Mouse (Mus musculus) embryonic facial prominence, embryonic 11.5 days (tissue): Measurements from ENCODE around the gene Gm38431. TPM values are rescaled to one million over a fixed set of nuclear protein-coding genes. Genes with fewer than 3 reads are reported as not detected.

Source experiments
- ATAC-seq: fragments of 200-750 bp; cut with Nextera tagmentation; replicated peaks from 2 replicates; pipeline ENCODE4 v1.8.0; 2017; ENCODE audit warnings: low read depth; ENCODE audit not compliant: insufficient number of reproducible peaks, low FRiP score, low TSS enrichment
- DNase-seq: peaks from one replicate; pipeline ENCODE4 v3.0.0-alpha.2; 2015; ENCODE audit warnings: low spot score
- H3K27ac ChIP-seq: fragments of 300-500 bp; sonication (generic); replicated peaks from 2 replicates; pipeline ENCODE4 v1.5.1; 2014; ENCODE audit warnings: mild to moderate bottlenecking, low read depth, low read length, control low read depth
- H3K27me3 ChIP-seq: fragments of 300-500 bp; sonication (generic); 2 replicates; pipeline ENCODE4 v1.6.1; 2014; ENCODE audit warnings: mild to moderate bottlenecking, low read length, moderate library complexity, mixed read lengths; ENCODE audit not compliant: control insufficient read depth, insufficient read depth
- H3K36me3 ChIP-seq: fragments of 300-500 bp; sonication (generic); replicated peaks from 2 replicates; pipeline ENCODE4 v1.6.1; 2014; ENCODE audit warnings: low read depth, mild to moderate bottlenecking, low read length, moderate library complexity, mixed read lengths; ENCODE audit not compliant: control insufficient read depth, insufficient read depth
- H3K4me1 ChIP-seq: fragments of 300-500 bp; sonication (generic); 2 replicates; pipeline ENCODE4 v1.6.1; 2014; ENCODE audit warnings: low read length, mixed read lengths; ENCODE audit not compliant: control insufficient read depth, insufficient read depth
- H3K4me2 ChIP-seq: fragments of 300-500 bp; sonication (generic); 2 replicates; pipeline ENCODE4 v1.6.1; 2014; ENCODE audit warnings: low read depth, mild to moderate bottlenecking, control low read depth, low read length, moderate library complexity
- H3K4me3 ChIP-seq: fragments of 300-500 bp; sonication (generic); 2 replicates; pipeline ENCODE4 v1.5.1; 2014; ENCODE audit warnings: low read depth, low read length, control low read depth
- H3K9ac ChIP-seq: fragments of 300-500 bp; sonication (generic); replicated peaks from 2 replicates; pipeline ENCODE4 v1.6.1; 2014; ENCODE audit warnings: mild to moderate bottlenecking, control low read depth, low read length
- H3K9me3 ChIP-seq: fragments of 300-500 bp; sonication (generic); replicated peaks from 2 replicates; pipeline ENCODE4 v1.6.1; 2016; ENCODE audit warnings: mild to moderate bottlenecking, low read length, inconsistent platforms, mixed read lengths; ENCODE audit not compliant: control insufficient read depth
- WGBS: fragments of 180-500 bp; shearing (Covaris S2); extraction: QIAGEN DNeasy Blood & Tissue Kit; methylation state at CpG from one replicate; pipeline ENCODE4 v1.1.7; 2014; 5-methylcytosine and 5-hydroxymethylcytosine counted together
- polyA plus RNA-seq: library from polyadenylated mRNA; unstranded; fragments of >200 nt; fragmentation: Nextera tagmentation; extraction: Ambion mirVana; gene quantifications from 2 replicates; pipeline ENCODE4 v1.2.1, GENCODE M21; 2014

Gene Gm38431
- polyA plus RNA-seq, 1 experiment from 2014 or later = 2.3 TPM

DNA sequence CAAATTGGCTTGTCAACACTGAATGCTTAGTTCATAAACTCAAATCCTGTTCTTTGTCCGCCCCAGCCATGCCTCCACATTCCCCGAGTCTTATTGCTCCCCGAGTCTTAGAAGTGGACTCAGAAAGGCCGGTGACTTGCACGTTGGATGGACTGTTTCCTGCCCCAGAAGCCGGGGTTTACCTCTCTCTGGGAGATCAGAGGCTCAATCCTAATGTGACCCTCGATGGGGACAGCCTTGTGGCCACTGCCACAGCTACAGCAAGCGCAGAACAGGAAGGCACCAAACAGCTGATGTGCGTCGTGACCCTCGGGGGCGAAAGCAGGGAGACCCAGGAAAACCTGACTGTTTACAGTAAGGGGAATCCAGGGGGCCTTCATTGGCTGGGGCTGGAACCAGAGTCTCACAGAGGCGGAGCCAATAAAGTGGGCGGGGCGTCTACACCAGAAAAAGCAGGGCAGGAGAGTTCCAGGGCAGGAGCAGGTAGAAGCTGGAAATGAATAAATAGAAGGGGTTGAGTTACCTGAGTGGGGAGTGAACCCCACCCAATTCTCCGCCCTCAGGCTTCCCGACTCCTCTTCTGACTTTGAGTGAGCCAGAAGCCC is 57.2 kb downstream of the Gm38431 start:
- Histone ChIP-seq H3K4me1 (peaks cover 6% of the 10 kb centered on the region), H3K9ac (no peak overlapping the region), H3K36me3 (no peaks in the 10 kb centered on the region), H3K27me3 (peaks cover 80% of the 10 kb centered on the region), H3K9me3 (no peaks in the 10 kb centered on the region), H3K4me2 (no peak overlapping the region), H3K4me3 (no peak overlapping the region), H3K27ac (no peak overlapping the region)
- WGBS = 3% methylated on average over 17 of the region's 17 CpGs
- peak; percentile 63 for DNase-seq
- no peak for ATAC-seq

DNA sequence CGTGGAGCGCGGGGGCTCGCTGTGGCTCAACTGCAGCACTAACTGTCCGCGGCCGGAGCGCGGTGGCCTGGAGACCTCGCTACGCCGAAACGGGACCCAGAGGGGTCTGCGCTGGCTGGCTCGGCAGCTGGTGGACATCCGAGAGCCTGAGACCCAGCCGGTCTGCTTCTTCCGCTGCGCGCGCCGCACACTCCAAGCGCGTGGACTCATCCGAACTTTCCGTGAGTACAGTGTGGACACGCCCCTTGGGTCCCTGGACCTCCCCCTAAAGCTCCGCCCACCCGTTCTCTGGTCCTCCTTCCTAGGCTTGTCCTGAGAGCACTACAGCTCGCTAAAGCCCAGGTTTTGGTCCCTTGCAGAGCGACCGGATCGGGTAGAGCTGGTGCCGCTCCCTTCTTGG is 58.7 kb downstream of the Gm38431 start:
- H3K27ac ChIP-seq = no peak overlapping the region
- peaks cover 66% of the 10 kb centered on the region for H3K27me3 ChIP-seq
- peaks cover 6% of the 10 kb centered on the region for H3K4me1 ChIP-seq
- WGBS = under 1% methylated on average over 34 of the region's 34 CpGs
- ATAC-seq = no peak
- peak overlapping the region; percentile 63 for H3K4me2 ChIP-seq
- H3K9me3 ChIP-seq = no peaks in the 10 kb centered on the region
- peak overlapping the region; percentile 15; the same call in 1 of the 2 replicates for H3K9ac ChIP-seq
- H3K4me3 ChIP-seq = peak overlapping the region; percentile 39
- no peaks in the 10 kb centered on the region for H3K36me3 ChIP-seq
- DNase-seq = peak; percentile 87

DNA sequence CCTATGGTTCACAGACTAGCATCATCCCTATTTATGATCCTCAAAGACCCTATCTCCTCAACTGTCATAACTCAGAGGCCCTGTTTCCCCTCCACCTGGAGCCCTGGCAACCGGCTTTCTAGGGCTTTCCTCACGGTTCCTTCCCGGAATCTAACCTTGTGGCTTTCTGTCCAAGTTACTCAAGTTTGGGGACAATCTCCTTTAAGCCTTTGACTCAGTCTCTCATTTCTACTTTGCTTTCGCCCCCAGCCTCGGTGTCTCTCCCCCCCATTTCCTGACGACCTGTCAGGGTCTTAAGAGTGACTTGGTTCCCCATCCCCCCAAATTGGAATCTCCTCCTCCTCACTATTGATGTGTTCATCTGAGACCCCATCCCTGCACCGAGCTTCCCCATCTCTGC is 59.3 kb downstream of the Gm38431 start:
- Histone ChIP-seq H3K36me3 (no peaks in the 10 kb centered on the region), H3K4me3 (peak overlapping the region; percentile 31), H3K27ac (no peak overlapping the region), H3K27me3 (peaks cover 60% of the 10 kb centered on the region), H3K9me3 (no peaks in the 10 kb centered on the region), H3K9ac (no peak overlapping the region), H3K4me2 (peak overlapping the region; percentile 83), H3K4me1 (peaks cover 6% of the 10 kb centered on the region)
- DNase-seq (no peak), ATAC-seq (no peak)
- WGBS = 2% methylated on average over 7 of the region's 7 CpGs

DNA sequence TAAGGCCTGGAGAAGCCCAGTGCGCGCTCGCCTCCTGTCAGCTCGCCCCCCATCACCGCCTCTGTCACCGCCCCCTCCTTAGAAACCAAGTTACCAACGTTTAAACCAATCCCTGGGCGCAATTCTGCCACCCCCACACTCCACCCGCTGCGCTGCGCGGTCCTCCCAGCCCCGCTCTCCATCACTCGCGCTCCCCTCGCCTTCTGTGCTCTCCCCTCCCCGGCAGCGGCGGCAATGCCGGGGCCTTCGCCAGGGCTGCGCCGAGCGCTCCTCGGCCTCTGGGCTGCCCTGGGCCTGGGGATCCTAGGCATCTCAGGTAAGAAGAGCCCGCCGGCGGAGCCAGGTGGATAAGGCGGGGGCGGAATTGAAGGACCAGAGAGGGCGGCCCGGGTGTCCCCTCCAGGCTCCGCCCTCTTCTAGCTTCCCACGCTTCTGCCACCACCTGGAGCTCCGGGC is 59.9 kb downstream of the Gm38431 start, which contains the start of gene Icam5:
Gene Icam5, plus strand, starts transcription at position 178 of the 456 bp plus-strand sequence.
- H3K36me3 ChIP-seq = no peaks in the 10 kb centered on the region
- H3K27ac ChIP-seq = no peak within 1 kb of the TSS
- WGBS = under 1% methylated on average over 34 of the region's 35 CpGs
- H3K9ac ChIP-seq = no peak within 1 kb of the TSS
- peak within 1 kb of the TSS; percentile 39 for H3K4me3 ChIP-seq
- DNase-seq (no peak), ATAC-seq (no peak)
- H3K4me2 ChIP-seq = peak within 1 kb of the TSS; percentile 83
- H3K27me3 ChIP-seq = peaks cover 54% of the 10 kb centered on the region
- H3K9me3 ChIP-seq = no peaks in the 10 kb centered on the region
- peaks cover 4% of the 10 kb centered on the region for H3K4me1 ChIP-seq

DNA sequence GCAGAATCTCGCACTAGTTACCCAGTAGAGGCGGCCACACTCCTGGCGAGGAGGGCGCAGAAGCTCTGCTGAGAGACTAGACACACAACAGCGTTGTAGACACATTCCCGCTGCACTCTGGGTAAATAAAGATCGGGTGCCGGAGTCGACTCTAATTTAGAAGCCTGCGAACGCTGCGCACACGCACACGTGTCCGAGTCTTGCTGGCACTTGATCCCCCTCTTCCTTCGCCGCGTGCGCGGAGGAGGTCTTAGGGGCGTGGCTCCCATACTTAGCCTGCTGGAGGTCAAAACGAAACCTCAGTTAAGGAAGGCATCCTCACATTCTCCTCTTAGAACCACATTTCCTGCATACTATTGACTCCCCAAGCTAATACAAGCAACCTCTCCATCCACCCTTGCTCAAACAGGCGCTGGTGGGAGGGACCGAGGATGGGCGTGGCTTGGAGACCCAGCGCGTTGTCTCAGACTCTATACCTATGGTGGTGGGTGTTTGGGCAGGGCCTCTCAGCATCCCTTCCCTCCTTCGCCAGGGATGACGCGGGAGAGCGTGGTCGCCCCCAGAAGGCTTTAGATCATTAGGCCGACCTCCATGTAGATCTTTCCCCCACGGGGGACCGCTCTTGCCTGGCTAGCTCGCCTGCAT is 60.4 kb downstream of the Gm38431 start:
- Histone ChIP-seq H3K36me3 (no peaks in the 10 kb centered on the region), H3K27me3 (peaks cover 49% of the 10 kb centered on the region), H3K27ac (no peak overlapping the region), H3K4me2 (peak overlapping the region; percentile 83), H3K4me1 (peaks cover 4% of the 10 kb centered on the region), H3K9me3 (no peaks in the 10 kb centered on the region), H3K9ac (no peak overlapping the region), H3K4me3 (peak overlapping the region; percentile 31)
- ATAC-seq = peak; percentile 40; the same call in 1 of the 2 replicates
- DNase-seq = peak; percentile 66
- WGBS = under 1% methylated on average over 36 of the region's 36 CpGs

DNA sequence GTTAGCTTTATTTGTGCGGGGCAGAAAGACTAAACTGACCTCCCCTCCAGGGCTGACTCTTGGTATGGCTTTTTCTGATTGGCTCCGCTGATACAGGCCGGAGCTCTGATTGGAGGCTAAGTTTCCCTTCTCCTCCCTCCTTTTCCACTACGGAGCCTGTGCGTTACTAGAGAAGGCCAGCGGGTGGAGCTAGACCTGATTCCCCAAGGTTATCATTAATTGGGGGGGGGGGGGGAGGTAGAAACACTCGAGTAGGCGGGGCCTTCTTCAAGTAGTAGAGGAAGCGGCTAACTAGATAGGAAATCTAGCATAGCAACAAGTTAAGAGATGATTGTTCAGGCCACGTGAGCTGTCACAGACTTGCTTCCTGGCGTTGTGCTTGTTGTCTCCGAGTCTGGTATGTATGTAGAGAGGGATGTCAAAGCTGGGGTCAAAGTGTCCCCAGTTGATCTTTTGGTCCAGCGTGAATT is 61.0 kb downstream of the Gm38431 start:
- ATAC-seq (0 out of 2 replicates have a peak, but pooled peaks have one; percentile 54), DNase-seq (peak; percentile 91)
- Histone ChIP-seq H3K4me3 (peak overlapping the region; percentile 31), H3K4me1 (peaks cover 4% of the 10 kb centered on the region), H3K36me3 (no peaks in the 10 kb centered on the region), H3K4me2 (peak overlapping the region; percentile 83), H3K27me3 (peaks cover 43% of the 10 kb centered on the region), H3K9ac (no peak overlapping the region), H3K27ac (no peak overlapping the region), H3K9me3 (no peaks in the 10 kb centered on the region)
- WGBS = 1% methylated on average over 13 of the region's 13 CpGs

DNA sequence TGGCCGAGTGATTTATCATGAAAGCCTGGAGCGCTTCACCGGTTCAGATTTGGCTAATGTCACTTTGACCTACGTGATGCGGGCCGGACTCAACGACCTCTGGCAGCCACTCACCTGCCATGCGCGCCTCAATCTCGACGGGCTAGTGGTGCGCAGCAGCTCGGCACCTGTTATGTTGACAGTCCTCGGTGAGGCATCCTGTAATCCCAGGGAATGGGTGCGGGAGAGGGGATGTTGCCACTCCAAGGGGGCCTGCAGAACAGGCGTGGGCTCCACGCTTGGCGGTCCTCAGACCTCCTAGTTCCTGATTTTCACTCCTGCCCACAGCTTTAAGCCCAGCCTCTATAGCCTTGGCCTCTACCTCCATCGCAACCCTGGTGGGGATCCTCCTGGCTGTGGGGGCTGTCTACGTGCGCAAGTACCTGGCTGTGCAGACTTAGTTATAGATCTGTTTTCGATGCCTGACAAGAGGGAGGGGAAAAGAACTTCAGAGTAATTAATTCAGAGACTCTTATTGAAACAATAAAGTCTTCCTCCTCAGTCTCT is 61.7 kb downstream of the Gm38431 start:
- DNase-seq (no peak), ATAC-seq (no peak)
- no peaks in the 10 kb centered on the region for H3K9me3 ChIP-seq
- H3K27ac ChIP-seq = no peak overlapping the region
- no peak overlapping the region; the same call in 1 of the 2 replicates for H3K9ac ChIP-seq
- H3K4me2 ChIP-seq = peak overlapping the region; percentile 57; the same call in 1 of the 2 replicates
- 24% methylated on average over 22 of the region's 22 CpGs for WGBS
- no peak overlapping the region; the same call in 1 of the 2 replicates for H3K4me3 ChIP-seq
- peaks cover 36% of the 10 kb centered on the region for H3K27me3 ChIP-seq
- H3K36me3 ChIP-seq = no peaks in the 10 kb centered on the region
- H3K4me1 ChIP-seq = peaks cover 4% of the 10 kb centered on the region
